Mouse (Mus musculus) heart, adult 2 months (tissue): ENCODE data around the gene Cacna1c. TPM values are rescaled to one million over a fixed set of nuclear protein-coding genes. Genes with fewer than 3 reads are reported as not detected.

Experiments
- DNase-seq, 2 experiments: peaks; one replicate each; pipeline ENCODE4 v3.0.0; 2021
- H3K27ac ChIP-seq: fragments of 200-600 bp; 2 replicates; pipeline ENCODE4 v1.8.1; 2022
- H3K27me3 ChIP-seq: fragments of 200-500 bp; 2 replicates; pipeline ENCODE4 v1.6.1; 2012; ENCODE audit warnings: mild to moderate bottlenecking, low read length, inconsistent platforms, mixed read lengths; ENCODE audit not compliant: control insufficient read depth, insufficient read depth
- H3K36me3 ChIP-seq: fragments of 200-500 bp; 2 replicates; pipeline ENCODE4 v1.6.1; 2012; ENCODE audit warnings: low read length, inconsistent platforms; ENCODE audit not compliant: control insufficient read depth, insufficient read depth
- H3K4me1 ChIP-seq: fragments of 200-500 bp; 2 replicates; pipeline ENCODE4 v1.6.1; 2011; ENCODE audit warnings: low read length; ENCODE audit not compliant: control insufficient read depth, insufficient read depth
- H3K4me3 ChIP-seq: fragments of 200-600 bp; 2 replicates; pipeline ENCODE4 v1.8.1; 2022
- H3K79me2 ChIP-seq: fragments of 200-500 bp; replicated peaks from 2 replicates; pipeline ENCODE4 v1.6.1; 2012; ENCODE audit warnings: mild to moderate bottlenecking, inconsistent platforms, low read length, moderate library complexity, mixed read lengths; ENCODE audit not compliant: control insufficient read depth, insufficient read depth
- H3K9ac ChIP-seq: fragments of 200-500 bp; 2 replicates; pipeline ENCODE4 v1.6.1; 2012; ENCODE audit warnings: low read depth, mild to moderate bottlenecking, control low read depth, inconsistent platforms, low read length, mixed read lengths
- CTCF ChIP-seq: fragments of 200-600 bp; IDR thresholded peaks from 2 replicates; pipeline ENCODE4 v1.8.1; 2022; ENCODE audit warnings: antibody characterized with exemption, mild to moderate bottlenecking, moderate library complexity
- EP300 ChIP-seq: fragments of 200-500 bp; IDR thresholded peaks from 2 replicates; pipeline ENCODE4 v1.6.1; 2011; ENCODE audit warnings: low read depth, low read length, control low read depth; ENCODE audit not compliant: insufficient read depth
- POLR2A ChIP-seq: fragments of 200-500 bp; IDR thresholded peaks from 2 replicates; pipeline ENCODE4 v1.6.1; 2011; ENCODE audit warnings: mild to moderate bottlenecking, low read depth, low read length, control low read depth; ENCODE audit not compliant: insufficient read depth
- WGBS: fragments of 180-500 bp; shearing (Covaris S2); methylation state at CpG from one replicate; pipeline ENCODE4 v1.1.7; 2018; 5-methylcytosine and 5-hydroxymethylcytosine counted together
- intact Hi-C: fragments of 180-260 bp; cut with DNase I; formaldehyde crosslinking; loops from one replicate; pipeline ENCODE4 v1.15.1; 2025
- polyA plus RNA-seq: library from polyadenylated mRNA; depleted of rRNA; stranded (reverse); fragments of >200 nt; gene quantifications from 2 replicates; pipeline ENCODE4 v1.2.3, GENCODE M21; 2012
- total RNA-seq, 2 experiments: library from RNA; stranded (reverse); gene quantifications; 2 replicates each; pipeline ENCODE4 v1.2.3; 2021

Cacna1c gene
- total and polyA plus RNA-seq, 3 experiments: 56.8 to 228 (median 194) TPM

- Histone ChIP-seq H3K27me3 (no peaks in the 10 kb centered on the region), H3K4me3 (no peak overlapping the region), H3K36me3 (no peaks in the 10 kb centered on the region), H3K27ac (no peak overlapping the region), H3K79me2 (no peaks in the 10 kb centered on the region), H3K4me1 (no peaks in the 10 kb centered on the region), H3K9ac (no peak overlapping the region)
- TF ChIP-seq CTCF: no peak
- TF ChIP-seq EP300: no peak
- no peak for TF ChIP-seq POLR2A
- WGBS: 86% methylated on average over 2 of the region's 2 CpGs
- no peak for DNase-seq
- intact Hi-C loops: no loop called here
Measured at GRCm38 (mm10) chr6:118632491-118632890, 563.7 kb downstream of the Cacna1c start.

DNA sequence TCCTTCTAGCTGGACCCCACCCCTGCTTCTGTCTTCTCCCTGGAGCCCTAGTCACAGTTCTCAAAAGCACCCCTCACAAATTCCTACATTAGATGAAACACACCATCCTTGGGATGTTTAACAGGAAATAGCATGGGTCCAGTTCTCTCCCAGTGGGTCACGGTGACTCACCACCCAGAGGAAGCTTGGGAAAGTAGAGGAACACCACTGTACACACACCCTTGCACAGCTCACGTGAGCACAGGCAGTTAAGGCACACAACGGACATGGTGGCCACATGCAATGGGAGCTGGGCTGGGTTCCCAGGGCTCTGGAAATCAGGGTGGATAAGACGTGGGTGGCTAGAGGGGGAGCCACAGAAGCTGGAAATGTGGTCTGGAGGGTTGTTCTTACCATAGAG lies 566.2 kb downstream of the Cacna1c start:
- H3K27ac ChIP-seq: no peak overlapping the region
- 34% methylated on average over 4 of the region's 4 CpGs for WGBS
- no peaks in the 10 kb centered on the region for H3K79me2 ChIP-seq
- no peak overlapping the region for H3K4me3 ChIP-seq
- TF ChIP-seq POLR2A (no peak), EP300 (no peak), CTCF (no peak)
- H3K9ac ChIP-seq: no peak overlapping the region
- H3K36me3 ChIP-seq: no peaks in the 10 kb centered on the region
- H3K4me1 ChIP-seq: no peaks in the 10 kb centered on the region
- intact Hi-C loops: no loop called here
- DNase-seq: no peak
- no peaks in the 10 kb centered on the region for H3K27me3 ChIP-seq

- H3K36me3 ChIP-seq: no peaks in the 10 kb centered on the region
- TF ChIP-seq POLR2A (no peak), CTCF (peak; percentile 44)
- H3K27ac ChIP-seq: no peak overlapping the region
- no peak overlapping the region for H3K9ac ChIP-seq
- DNase-seq: no peak
- H3K27me3 ChIP-seq: no peaks in the 10 kb centered on the region
- WGBS: 73% methylated on average over 4 of the region's 4 CpGs
- H3K4me3 ChIP-seq: no peak overlapping the region
- no peaks in the 10 kb centered on the region for H3K4me1 ChIP-seq
- intact Hi-C loops: no loop called here
- H3K79me2 ChIP-seq: no peaks in the 10 kb centered on the region
Measured at GRCm38 (mm10) chr6:118626246-118626645, 570.0 kb downstream of the Cacna1c start.

DNA sequence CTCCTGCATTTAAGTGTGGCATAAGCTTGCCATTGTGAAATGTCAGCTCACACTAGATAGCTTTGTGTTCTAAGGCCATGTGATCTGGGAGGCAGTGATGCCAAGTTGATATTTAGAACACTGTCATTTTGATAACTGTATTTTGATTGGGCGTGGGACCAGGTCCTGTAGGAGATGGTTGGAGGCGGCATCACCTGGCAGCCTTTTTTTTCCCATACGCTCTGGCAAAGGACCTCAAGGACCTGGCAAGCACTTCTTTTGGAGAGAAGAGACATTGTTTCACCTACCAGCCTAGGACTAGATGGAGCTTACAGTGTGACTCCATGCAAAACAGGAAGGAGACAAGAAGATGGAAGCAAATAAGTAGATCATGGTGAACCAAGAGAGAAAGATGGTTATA lies 572.6 kb downstream of the Cacna1c start:
- WGBS: 83% methylated on average over 3 of the region's 3 CpGs
- Histone ChIP-seq H3K4me3 (no peak overlapping the region), H3K27me3 (no peaks in the 10 kb centered on the region), H3K36me3 (no peaks in the 10 kb centered on the region), H3K27ac (no peak overlapping the region), H3K9ac (no peak overlapping the region), H3K4me1 (no peaks in the 10 kb centered on the region), H3K79me2 (no peaks in the 10 kb centered on the region)
- no peak for DNase-seq
- TF ChIP-seq POLR2A (no peak), CTCF (no peak), EP300 (no peak)
- intact Hi-C loops: no loop called here

GRCm38 (mm10) chr6:118621866-118622265 lies 574.4 kb downstream of the Cacna1c start:
- TF ChIP-seq POLR2A: no peak
- TF ChIP-seq CTCF: no peak
- no peak for TF ChIP-seq EP300
- WGBS: 48% methylated on average over 7 of the region's 7 CpGs
- intact Hi-C loops: no loop called here
- Histone ChIP-seq H3K36me3 (no peaks in the 10 kb centered on the region), H3K4me3 (no peak overlapping the region), H3K27me3 (no peaks in the 10 kb centered on the region), H3K9ac (no peak overlapping the region), H3K4me1 (no peaks in the 10 kb centered on the region), H3K27ac (no peak overlapping the region), H3K79me2 (no peaks in the 10 kb centered on the region)
- no peak for DNase-seq

DNA sequence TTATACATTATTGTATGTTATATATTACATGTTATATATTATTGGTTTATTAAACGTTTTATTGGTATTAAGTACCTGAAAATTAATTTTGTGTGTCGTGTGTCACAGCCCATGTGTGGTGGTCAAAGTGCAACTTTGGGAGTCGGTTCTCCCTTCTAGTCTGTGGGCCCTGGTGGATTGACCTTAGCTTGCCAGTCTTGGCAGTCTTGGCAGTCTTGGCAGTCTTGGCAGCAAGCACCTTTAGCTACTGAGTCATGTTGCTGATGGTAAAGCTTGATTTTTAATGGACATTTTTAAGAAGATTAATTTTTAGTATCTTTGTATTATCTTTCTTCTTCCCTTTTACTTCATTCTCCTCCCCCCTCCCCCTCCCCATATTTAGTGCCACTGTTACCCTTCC lies 574.8 kb downstream of the Cacna1c start:
- H3K36me3 ChIP-seq: no peaks in the 10 kb centered on the region
- H3K4me3 ChIP-seq: no peak overlapping the region
- no peak overlapping the region for H3K9ac ChIP-seq
- DNase-seq: no peak
- no peak for TF ChIP-seq CTCF
- TF ChIP-seq POLR2A: no peak
- TF ChIP-seq EP300: no peak
- no peak overlapping the region for H3K27ac ChIP-seq
- WGBS: 90% methylated on average over 3 of the region's 3 CpGs
- no peaks in the 10 kb centered on the region for H3K79me2 ChIP-seq
- intact Hi-C loops: no loop called here
- H3K27me3 ChIP-seq: no peaks in the 10 kb centered on the region
- no peaks in the 10 kb centered on the region for H3K4me1 ChIP-seq

DNA sequence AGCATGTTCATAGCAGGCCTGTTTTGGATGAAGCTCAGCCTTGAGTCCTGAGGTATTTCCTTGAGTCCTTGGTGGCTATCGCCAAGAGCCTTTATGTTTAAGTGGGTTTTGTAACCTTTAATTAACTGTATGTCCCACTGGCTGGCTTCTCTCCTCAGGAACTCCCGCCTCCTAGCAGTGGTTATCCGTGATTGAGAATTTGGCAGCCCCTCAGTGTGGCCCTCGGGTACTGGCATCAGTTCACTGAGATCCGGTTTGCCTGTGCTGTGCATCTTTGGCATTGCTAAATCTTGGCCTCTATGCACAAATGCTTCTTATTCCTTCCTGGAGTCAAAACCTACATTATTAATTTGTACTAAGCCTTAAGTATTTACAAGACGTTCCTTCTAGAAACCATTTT lies 587.3 kb downstream of the Cacna1c start:
- Histone ChIP-seq H3K79me2 (no peaks in the 10 kb centered on the region), H3K4me3 (no peak overlapping the region), H3K27me3 (no peaks in the 10 kb centered on the region), H3K36me3 (no peaks in the 10 kb centered on the region), H3K9ac (no peak overlapping the region), H3K27ac (no peak overlapping the region), H3K4me1 (peaks cover 1% of the 10 kb centered on the region; the same call in 1 of the 2 replicates)
- TF ChIP-seq EP300 (no peak), CTCF (no peak), POLR2A (no peak)
- no peak for DNase-seq
- intact Hi-C loops: no loop called here
- 61% methylated on average over 6 of the region's 6 CpGs for WGBS
